Mouse (Mus musculus): ENCODE measurements at regions not wholly inside any gene's neighbourhood (a gene's known extent, or its start where the extent isn't known, plus 50 kb on each side); places are given as distances from the start of the nearest gene placed in this dataset.

- no peak for DNase-seq
- no peak for TF ChIP-seq POLR2A (IDR thresholded peaks at IDR 0.05; ENCODE audit: low read depth, low read length)
- no peak for TF ChIP-seq CTCF (conservative IDR thresholded peaks at IDR 0.05; ENCODE audit: insufficient read depth, insufficient read length, low read depth, low read length)
Observed at GRCm38 (mm10) chr17:82731561-82731960, 483.5 kb upstream of the Pkdcc start.

GRCm38 (mm10) chr17:82742445-82742844 is 472.6 kb upstream of the Pkdcc start:
- TF ChIP-seq POLR2A (IDR thresholded peaks at IDR 0.05; ENCODE audit: low read depth, low read length) (no peak), CTCF (conservative IDR thresholded peaks at IDR 0.05; ENCODE audit: insufficient read depth, insufficient read length, low read depth, low read length) (no peak)
- H3K27me3 ChIP-seq (replicated peaks; ENCODE audit: control insufficient read depth, insufficient read depth, low read length) = no peaks in the 10 kb centered on the region
- H3K4me3 ChIP-seq (ENCODE audit: insufficient read depth, low read depth, low read length) = no peak overlapping the region
- no peaks in the 10 kb centered on the region for H3K4me1 ChIP-seq (ENCODE audit: control insufficient read depth, insufficient read depth, low read length)
- no peak for DNase-seq
- WGBS = 96% methylated on average over 1 of the region's 1 CpGs
- H3K27ac ChIP-seq (ENCODE audit: insufficient read depth, low read depth, low read length) = no peak overlapping the region
- H3K36me3 ChIP-seq (ENCODE audit: control insufficient read depth, insufficient read depth, low read length) = no peaks in the 10 kb centered on the region

More at GRCm38 (mm10) chr17:82731561-82731960, 483.5 kb upstream of the Pkdcc start:
- no peaks in the 10 kb centered on the region for H3K4me1 ChIP-seq (ENCODE audit: control insufficient read depth, insufficient read depth, low read length)
- H3K27ac ChIP-seq (ENCODE audit: insufficient read depth, low read depth, low read length) = no peak overlapping the region
- H3K27me3 ChIP-seq (replicated peaks; ENCODE audit: control insufficient read depth, insufficient read depth, low read length) = no peaks in the 10 kb centered on the region; the same call in 1 of the 2 replicates
- no peaks in the 10 kb centered on the region for H3K36me3 ChIP-seq (ENCODE audit: control insufficient read depth, insufficient read depth, low read length)
- H3K4me3 ChIP-seq (ENCODE audit: insufficient read depth, low read depth, low read length) = no peak overlapping the region
- 86% methylated on average over 4 of the region's 4 CpGs for WGBS

- Histone ChIP-seq H3K27me3 (replicated peaks; ENCODE audit: control insufficient read depth, insufficient read depth, low read length) (no peaks in the 10 kb centered on the region), H3K36me3 (ENCODE audit: control insufficient read depth, insufficient read depth, low read length) (no peaks in the 10 kb centered on the region), H3K27ac (ENCODE audit: insufficient read depth, low read depth, low read length) (no peak overlapping the region), H3K4me3 (ENCODE audit: insufficient read depth, low read depth, low read length) (no peak overlapping the region), H3K4me1 (ENCODE audit: control insufficient read depth, insufficient read depth, low read length) (no peaks in the 10 kb centered on the region)
- WGBS = 67% methylated on average over 3 of the region's 3 CpGs
- no peak for TF ChIP-seq POLR2A (IDR thresholded peaks at IDR 0.05; ENCODE audit: low read depth, low read length)
- no peak for TF ChIP-seq CTCF (conservative IDR thresholded peaks at IDR 0.05; ENCODE audit: insufficient read depth, insufficient read length, low read depth, low read length)
- DNase-seq = no peak
Observed at GRCm38 (mm10) chr17:82757400-82757799, 457.7 kb upstream of the Pkdcc start.

GRCm38 (mm10) chr17:82779096-82779495 is 436.0 kb upstream of the Pkdcc start:
- no peak for TF ChIP-seq POLR2A (IDR thresholded peaks at IDR 0.05; ENCODE audit: low read depth, low read length)
- TF ChIP-seq CTCF (conservative IDR thresholded peaks at IDR 0.05; ENCODE audit: insufficient read depth, insufficient read length, low read depth, low read length) = no peak
- 64% methylated on average over 2 of the region's 2 CpGs for WGBS
- Histone ChIP-seq H3K4me3 (ENCODE audit: insufficient read depth, low read depth, low read length) (no peak overlapping the region), H3K4me1 (ENCODE audit: control insufficient read depth, insufficient read depth, low read length) (no peaks in the 10 kb centered on the region), H3K36me3 (ENCODE audit: control insufficient read depth, insufficient read depth, low read length) (no peaks in the 10 kb centered on the region), H3K27ac (ENCODE audit: insufficient read depth, low read depth, low read length) (no peak overlapping the region), H3K27me3 (replicated peaks; ENCODE audit: control insufficient read depth, insufficient read depth, low read length) (no peaks in the 10 kb centered on the region)
- DNase-seq = no peak

GRCm38 (mm10) chr17:82822129-82822528 is 393.0 kb upstream of the Pkdcc start:
- Histone ChIP-seq H3K36me3 (ENCODE audit: control insufficient read depth, insufficient read depth, low read length) (no peaks in the 10 kb centered on the region), H3K4me3 (ENCODE audit: insufficient read depth, low read depth, low read length) (no peak overlapping the region), H3K4me1 (ENCODE audit: control insufficient read depth, insufficient read depth, low read length) (no peaks in the 10 kb centered on the region), H3K27ac (ENCODE audit: insufficient read depth, low read depth, low read length) (no peak overlapping the region), H3K27me3 (replicated peaks; ENCODE audit: control insufficient read depth, insufficient read depth, low read length) (no peaks in the 10 kb centered on the region)
- 69% methylated on average over 3 of the region's 3 CpGs for WGBS
- TF ChIP-seq POLR2A (IDR thresholded peaks at IDR 0.05; ENCODE audit: low read depth, low read length) = no peak
- TF ChIP-seq CTCF (conservative IDR thresholded peaks at IDR 0.05; ENCODE audit: insufficient read depth, insufficient read length, low read depth, low read length) = no peak
- DNase-seq = no peak

GRCm38 (mm10) chr17:82824057-82824456 is 391.0 kb upstream of the Pkdcc start:
- 51% methylated on average over 7 of the region's 7 CpGs for WGBS
- H3K4me3 ChIP-seq (ENCODE audit: insufficient read depth, low read depth, low read length) = no peak overlapping the region
- H3K27ac ChIP-seq (ENCODE audit: insufficient read depth, low read depth, low read length) = no peak overlapping the region
- no peak for DNase-seq
- no peaks in the 10 kb centered on the region for H3K36me3 ChIP-seq (ENCODE audit: control insufficient read depth, insufficient read depth, low read length)
- H3K4me1 ChIP-seq (ENCODE audit: control insufficient read depth, insufficient read depth, low read length) = no peaks in the 10 kb centered on the region
- H3K27me3 ChIP-seq (replicated peaks; ENCODE audit: control insufficient read depth, insufficient read depth, low read length) = no peaks in the 10 kb centered on the region
- no peak for TF ChIP-seq POLR2A (IDR thresholded peaks at IDR 0.05; ENCODE audit: low read depth, low read length)
- no peak for TF ChIP-seq CTCF (conservative IDR thresholded peaks at IDR 0.05; ENCODE audit: insufficient read depth, insufficient read length, low read depth, low read length)

- TF ChIP-seq POLR2A (IDR thresholded peaks at IDR 0.05; ENCODE audit: low read depth, low read length) (no peak), CTCF (conservative IDR thresholded peaks at IDR 0.05; ENCODE audit: insufficient read depth, insufficient read length, low read depth, low read length) (no peak)
- H3K4me3 ChIP-seq (ENCODE audit: insufficient read depth, low read depth, low read length) = no peak overlapping the region
- H3K36me3 ChIP-seq (ENCODE audit: control insufficient read depth, insufficient read depth, low read length) = no peaks in the 10 kb centered on the region
- H3K4me1 ChIP-seq (ENCODE audit: control insufficient read depth, insufficient read depth, low read length) = no peaks in the 10 kb centered on the region
- DNase-seq = no peak
- no peak overlapping the region for H3K27ac ChIP-seq (ENCODE audit: insufficient read depth, low read depth, low read length)
- H3K27me3 ChIP-seq (replicated peaks; ENCODE audit: control insufficient read depth, insufficient read depth, low read length) = no peaks in the 10 kb centered on the region
- WGBS = 92% methylated on average over 6 of the region's 6 CpGs
Observed at GRCm38 (mm10) chr17:82824619-82825018, 390.5 kb upstream of the Pkdcc start.

- H3K4me1 ChIP-seq (ENCODE audit: control insufficient read depth, insufficient read depth, low read length) = no peaks in the 10 kb centered on the region
- no peak for DNase-seq
- H3K27me3 ChIP-seq (replicated peaks; ENCODE audit: control insufficient read depth, insufficient read depth, low read length) = no peaks in the 10 kb centered on the region
- no peak overlapping the region for H3K4me3 ChIP-seq (ENCODE audit: insufficient read depth, low read depth, low read length)
- no peaks in the 10 kb centered on the region for H3K36me3 ChIP-seq (ENCODE audit: control insufficient read depth, insufficient read depth, low read length)
- no peak overlapping the region for H3K27ac ChIP-seq (ENCODE audit: insufficient read depth, low read depth, low read length)
- 0 out of 2 replicates have a peak, but pooled peaks have one; percentile 3 for TF ChIP-seq CTCF (conservative IDR thresholded peaks at IDR 0.05; ENCODE audit: insufficient read depth, insufficient read length, low read depth, low read length)
- TF ChIP-seq POLR2A (IDR thresholded peaks at IDR 0.05; ENCODE audit: low read depth, low read length) = no peak
Observed at GRCm38 (mm10) chr17:82827170-82827569, 387.9 kb upstream of the Pkdcc start.

Data from kidney, adult 2 months (tissue).